Mouse (Mus musculus): ENCODE results near the gene Tm9sf1.

Tm9sf1 gene

GRCm38 (mm10) chr14:55634874-55635522 lies 8.6 kb downstream of the Tm9sf1 start:
- DNase-seq (ENCODE audit: low spot score), result no peak

GRCm38 (mm10) chr14:55629312-55629711 lies 14.3 kb downstream of the Tm9sf1 start:
- no peak for DNase-seq (ENCODE audit: low spot score)

GRCm38 (mm10) chr14:55628077-55628827 lies 15.4 kb downstream of the Tm9sf1 start:
- no peak for DNase-seq (ENCODE audit: low spot score)

- no peak for DNase-seq (ENCODE audit: low spot score)
Observed at GRCm38 (mm10) chr14:55618486-55619195, 25.0 kb downstream of the Tm9sf1 start.

- DNase-seq (ENCODE audit: low spot score), result no peak
Observed at GRCm38 (mm10) chr14:55617822-55618221, 25.8 kb downstream of the Tm9sf1 start, which contains the start of gene Rec8. Rec8 (plus strand) TSS chr14:55618037.

GRCm38 (mm10) chr14:55616844-55617243 lies 26.8 kb downstream of the Tm9sf1 start:
- DNase-seq (ENCODE audit: low spot score), result no peak

GRCm38 (mm10) chr14:55615876-55616275 lies 27.7 kb downstream of the Tm9sf1 start:
- no peak for DNase-seq (ENCODE audit: low spot score)

- DNase-seq (ENCODE audit: low spot score), result no peak
Observed at GRCm38 (mm10) chr14:55614565-55615178, 28.9 kb downstream of the Tm9sf1 start.

GRCm38 (mm10) chr14:55613346-55613745 lies 30.3 kb downstream of the Tm9sf1 start:
- DNase-seq (ENCODE audit: low spot score), result no peak

GRCm38 (mm10) chr14:55608339-55608738 lies 35.3 kb downstream of the Tm9sf1 start:
- DNase-seq (ENCODE audit: low spot score), result no peak

- DNase-seq (ENCODE audit: low spot score), result no peak
Observed at GRCm38 (mm10) chr14:55605743-55606459, 37.7 kb downstream of the Tm9sf1 start.

- no peak for DNase-seq (ENCODE audit: low spot score)
Observed at GRCm38 (mm10) chr14:55604823-55605222, 38.8 kb downstream of the Tm9sf1 start.

GRCm38 (mm10) chr14:55603633-55604576 lies 39.7 kb downstream of the Tm9sf1 start:
- DNase-seq (ENCODE audit: low spot score), result peak; percentile 85

GRCm38 (mm10) chr14:55603271-55603632 lies 40.4 kb downstream of the Tm9sf1 start, which contains the start of gene Irf9:
Irf9 (plus strand) TSS chr14:55603571.
- DNase-seq (ENCODE audit: low spot score), result no peak

GRCm38 (mm10) chr14:55598521-55599390 lies 44.9 kb downstream of the Tm9sf1 start:
- DNase-seq (ENCODE audit: low spot score), result no peak

GRCm38 (mm10) chr14:55596036-55596690 lies 47.4 kb downstream of the Tm9sf1 start:
- no peak for DNase-seq (ENCODE audit: low spot score)

- no peak for DNase-seq (ENCODE audit: low spot score)
Observed at GRCm38 (mm10) chr14:55592226-55592625, 51.4 kb downstream of the Tm9sf1 start.

GRCm38 (mm10) chr14:55591331-55591891 lies 52.2 kb downstream of the Tm9sf1 start, which contains the start of gene Rnf31:
Rnf31 (plus strand) TSS chr14:55591708.
- peak; percentile 91 for DNase-seq (ENCODE audit: low spot score)
